Comparison of ENCODE assay signal across 8 mouse cellular contexts in genomic region chr15:83122566-83123145, GRCm38 (mm10). TPM values are rescaled to one million over a fixed set of nuclear protein-coding genes. Genes with fewer than 3 reads are reported as not detected.
DNase-seq lines count a peak whose midpoint lies in the region; ATAC-seq and TF ChIP-seq lines count a peak whose summit lies in the region.

Gene Rrp7a (minus strand): TSS chr15:83122801.

- peak; percentile 76 for ATAC-seq in activated CD4-positive, CD25-positive, alpha-beta regulatory T cell, adult 4 months
- peak; percentile 91 for ATAC-seq in megakaryocyte progenitor cell, adult 5-6 weeks (replicated peaks; ENCODE audit: poor library complexity)

- peak; percentile 77 for TF ChIP-seq POLR2A in cortical plate, adult 2 months (IDR thresholded peaks at IDR 0.05; ENCODE audit: extremely low read depth, insufficient read depth, low read length)

- H3K4me3 ChIP-seq in cortical plate, adult 2 months (ENCODE audit: insufficient read depth, low read length): peak within 1 kb of the TSS; percentile 86

- H3K4me1 ChIP-seq in cortical plate, adult 2 months (ENCODE audit: control insufficient read depth, insufficient read depth, low read length): peaks cover 2% of the 10 kb centered on the region; the same call in 1 of the 2 replicates

- no peak for TF ChIP-seq CTCF in cortical plate, adult 2 months (IDR thresholded peaks at IDR 0.05; ENCODE audit: extremely low read depth, insufficient read depth, low read length)

- peak within 1 kb of the TSS; percentile 18; the same call in 1 of the 2 replicates for H3K27ac ChIP-seq in cortical plate, adult 2 months (ENCODE audit: insufficient read depth, low read length)

- DNase-seq in gastrocnemius, postnatal 10 days: peak; percentile 94
- peak; percentile 88 for DNase-seq in induced T-regulatory cell, adult 2 months (ENCODE audit: low read depth)
- DNase-seq in left cerebral cortex, adult 9 months (ENCODE audit: low spot score in 2 of 2): peak; percentile 71 to 94
- peak; percentile 94 for DNase-seq in right cerebral cortex, postnatal 14 days
- DNase-seq in urinary bladder, postnatal 36 days (ENCODE audit: low spot score in 2 of 2): peak; percentile 93 to 95

RNA-seq across cellular contexts. Expression of gene Rrp7a, which starts in this region (rescaled TPM):
- polyA plus RNA-seq in activated CD4-positive, CD25-positive, alpha-beta regulatory T cell, adult 4 months (2017; shearing (Covaris generic)): 10 to 100 TPM; 67.8 to 87.0 TPM
- polyA plus RNA-seq in cortical plate, adult 2 months (2012; rRNA removed): 126 and 128 TPM in 2 replicates
- 10 to 100 TPM; 41.0 to 44.3 TPM for total RNA-seq in gastrocnemius, postnatal 10 days (2021)
- 47.7 and 50.9 TPM in 2 replicates for total RNA-seq in megakaryocyte progenitor cell, adult 5-6 weeks (2015)
- 56.3 and 69.6 TPM in 2 replicates for total RNA-seq in megakaryocyte progenitor cell, adult 5-6 weeks (2017)

Comparison
In these comparisons a context has a peak if more than half of its experiments do, and no peak if none do; other contexts are left out.
1. Peak in every context shown above with its lines: DNase-seq, ATAC-seq, H3K4me3 ChIP-seq and H3K27ac ChIP-seq.